9 mouse cellular contexts compared by ENCODE assay signal in the genomic region with DNA sequence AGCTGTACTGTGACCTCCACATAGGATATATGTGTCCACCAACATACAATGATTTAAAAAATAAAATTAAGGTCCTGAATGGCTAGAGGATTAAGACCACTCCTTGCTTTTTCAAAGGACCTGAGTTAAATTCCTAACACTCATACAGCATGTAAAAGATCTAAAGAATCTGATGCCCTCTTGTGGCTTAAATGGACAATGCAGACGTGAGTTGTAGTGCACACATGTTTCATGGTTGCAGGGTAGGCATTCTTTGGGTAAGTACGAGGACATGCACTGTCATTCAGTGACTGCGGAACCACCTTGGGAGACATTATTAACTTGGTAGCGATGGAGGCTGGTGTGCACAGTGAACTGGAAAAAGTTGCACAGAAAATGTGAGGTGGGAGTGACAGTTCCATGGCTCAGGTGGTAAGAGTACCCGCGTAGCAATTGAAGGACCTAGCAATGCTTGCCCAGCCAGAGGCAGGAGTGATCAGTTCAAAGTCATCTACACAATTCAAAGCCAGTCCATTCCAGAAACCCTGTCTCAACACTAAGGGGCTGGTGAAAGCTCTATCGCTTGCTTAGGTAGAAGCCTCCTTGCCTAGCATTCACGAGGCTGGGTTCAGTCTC. TPM values are rescaled to one million over a fixed set of nuclear protein-coding genes. Genes with fewer than 3 reads are reported as not detected.
DNase-seq lines count a peak whose midpoint lies in the region; ATAC-seq and TF ChIP-seq lines count a peak whose summit lies in the region.
"Had no signal": no experiment of that assay in that cellular context is flagged by ENCODE, and none has a peak within 500 bp of the region (broad histone marks: within the 10 kb centered on the region; RNA-seq: fewer than 3 reads in every experiment).

No protein-coding gene starts in this region.

- DNase-seq in heart, adult 2 months, result no peak
- no peak for DNase-seq in heart, adult 8-10 months (ENCODE audit: low spot score)
- peak; percentile 86 for DNase-seq in 3T3-L1 (ENCODE audit: low read depth, low spot score)
- no peak for DNase-seq in G1E (ENCODE audit: low spot score)
- DNase-seq in kidney, postnatal 36 days, result peak; percentile 64 to 73
- DNase-seq in left cerebral cortex, adult 11 months (ENCODE audit: low spot score), result no peak

- H3K4me2 ChIP-seq in myocyte (ENCODE audit: low read depth), result no peak overlapping the region
- H3K4me2 ChIP-seq: limb, embryonic 13.5 days had no signal

- no peaks in the 10 kb centered on the region for H3K27me3 ChIP-seq in heart, adult 2 months (ENCODE audit: control insufficient read depth, insufficient read depth, low read length)
- no peaks in the 10 kb centered on the region for H3K27me3 ChIP-seq in G1E (ENCODE audit: insufficient read depth, low read length)
- no peaks in the 10 kb centered on the region for H3K27me3 ChIP-seq in myocyte (ENCODE audit: control insufficient read depth, insufficient read depth, insufficient read length)
- H3K27me3 ChIP-seq: limb, embryonic 13.5 days had no signal

- no peak overlapping the region for H3ac ChIP-seq in myocyte (ENCODE audit: control insufficient read depth, insufficient read length)

- H3K9me3 ChIP-seq in G1E (replicated peaks), result no peaks in the 10 kb centered on the region
- H3K9me3 ChIP-seq: limb, embryonic 13.5 days had no signal

- no peak overlapping the region for H3K4me3 ChIP-seq in heart, adult 2 months
- H3K4me3 ChIP-seq in G1E (ENCODE audit: low read depth, low read length) (no peak overlapping the region), myocyte (no peak overlapping the region)
- H3K4me3 ChIP-seq: limb, embryonic 13.5 days had no signal

- no peaks in the 10 kb centered on the region for H3K4me1 ChIP-seq in heart, adult 2 months (ENCODE audit: control insufficient read depth, insufficient read depth, low read length)
- peaks cover 10% of the 10 kb centered on the region; the same call in 1 of the 2 replicates for H3K4me1 ChIP-seq in G1E (ENCODE audit: insufficient read depth, low read depth, low read length)
- H3K4me1 ChIP-seq: limb, embryonic 13.5 days had no signal

- no peak for TF ChIP-seq POLR2A in heart, adult 2 months (IDR thresholded peaks at IDR 0.05; ENCODE audit: insufficient read depth, low read depth, low read length)
- TF ChIP-seq POLR2A in myocyte (IDR thresholded peaks at IDR 0.05; ENCODE audit: insufficient read length, low read depth), result no peak

- intact Hi-C loops in heart, adult 2 months (cut with DNase I), result loop anchor here (2.0 kb wide), 1 partner anchor 251 kb away; no protein-coding TSS in a partner anchor

- TF ChIP-seq EP300 in heart, adult 2 months (IDR thresholded peaks at IDR 0.05; ENCODE audit: insufficient read depth, low read depth, low read length), result no peak

- H3K36me3 ChIP-seq in heart, adult 2 months (ENCODE audit: control insufficient read depth, insufficient read depth, low read length), result no peaks in the 10 kb centered on the region
- peaks cover 25% of the 10 kb centered on the region for H3K36me3 ChIP-seq in G1E (replicated peaks)
- H3K36me3 ChIP-seq in myocyte (ENCODE audit: control insufficient read depth, insufficient read depth), result no peaks in the 10 kb centered on the region

- no peak; the same call in 1 of the 2 replicates for ATAC-seq in G1E (ENCODE audit: extremely low read depth, insufficient number of reproducible peaks, low FRiP score, poor library complexity, severe bottlenecking)
- ATAC-seq in erythroblast, adult 5-6 weeks (replicated peaks; ENCODE audit: low FRiP score, poor library complexity, severe bottlenecking), result peak; percentile 87

- 57% methylated on average over 8 of the region's 8 CpGs for WGBS in heart, adult 2 months

- TF ChIP-seq CTCF in heart, adult 2 months (IDR thresholded peaks at IDR 0.05), result peak; percentile 76
- TF ChIP-seq CTCF in G1E (IDR thresholded peaks at IDR 0.05; ENCODE audit: low read depth, low read length), result peak; percentile 40; the same call in 1 of the 2 replicates

- no peaks in the 10 kb centered on the region for H3K79me2 ChIP-seq in heart, adult 2 months (replicated peaks; ENCODE audit: control insufficient read depth, insufficient read depth, low read length)
- H3K79me2 ChIP-seq in myocyte (ENCODE audit: control insufficient read depth, insufficient read depth), result no peaks in the 10 kb centered on the region

- H3K27ac ChIP-seq in heart, adult 2 months, result no peak overlapping the region
- H3K27ac ChIP-seq: limb, embryonic 13.5 days had no signal

- no peak overlapping the region for H3K9ac ChIP-seq in heart, adult 2 months (ENCODE audit: low read depth, low read length)
- H3K9ac ChIP-seq: limb, embryonic 13.5 days had no signal

TF ChIP-seq in myocyte, 11 proteins besides CTCF, POLR2A, EP300 and RAD21:
- TF ChIP-seq POLR2AphosphoS2 (IDR thresholded peaks at IDR 0.05; ENCODE audit: insufficient read length, low read depth), result peak; percentile 43
- no peak for TF ChIP-seq USF1 (IDR thresholded peaks at IDR 0.05; ENCODE audit: low read depth)

RNA-seq across cellular contexts. Expression of a gene that starts 17.5 kb away (rescaled TPM):
- 1 to 10 TPM; 8.1 to 8.8 TPM for total RNA-seq in heart, adult 2 months (2021)
- 2.1 and 2.3 TPM in 2 replicates for polyA plus RNA-seq in heart, adult 2 months (2012; rRNA removed)
- 1 to 10 TPM; 6.2 to 8.5 (median 8.3) TPM for total RNA-seq in heart, adult 8-10 months (2022)
- 22.2 and 23.7 TPM in 2 replicates for total RNA-seq in G1E (2014; fragmentation: Nextera tagmentation)
- total RNA-seq in G1E (2017), result 8.0 and 8.5 TPM in 2 replicates
- 0.36 and 0.66 TPM in 2 replicates for polyA plus RNA-seq in G1E (2012)
- total RNA-seq in erythroblast, adult 5-6 weeks (2015; ENCODE audit: low replicate concordance), result 0.77 TPM in 1 of 2 replicates, not detected in the other
- total RNA-seq in erythroblast, adult 5-6 weeks (2017; ENCODE audit: low replicate concordance), result 2.6 and 5.4 TPM in 2 replicates
- polyA plus RNA-seq in myocyte (2012; fragmentation: generic; extraction: Trizol), result 3.0 TPM

RNA-seq across cellular contexts. Expression of a gene that starts 21.3 kb away (rescaled TPM):
- total RNA-seq in heart, adult 2 months (2021), result 10 to 100 TPM; 10.1 to 11.7 TPM
- polyA plus RNA-seq in heart, adult 2 months (2012; rRNA removed), result 5.9 and 9.4 TPM in 2 replicates
- total RNA-seq in heart, adult 8-10 months (2022), result 10 to 100 TPM; 11.2 to 12.9 (median 11.9) TPM
- 24.5 and 33.7 TPM in 2 replicates for total RNA-seq in G1E (2014; fragmentation: Nextera tagmentation)
- 14.1 and 15.6 TPM in 2 replicates for total RNA-seq in G1E (2017)
- 1.2 and 2.8 TPM in 2 replicates for polyA plus RNA-seq in G1E (2012)
- 3.8 and 9.2 TPM in 2 replicates for total RNA-seq in erythroblast, adult 5-6 weeks (2015; ENCODE audit: low replicate concordance)
- 6.8 and 13.2 TPM in 2 replicates for total RNA-seq in erythroblast, adult 5-6 weeks (2017; ENCODE audit: low replicate concordance)
- polyA plus RNA-seq in myocyte (2012; fragmentation: generic; extraction: Trizol), result 12.3 TPM

RNA-seq across cellular contexts. Expression of a gene that starts 22.8 kb away (rescaled TPM):
- 100 to 1,000 TPM; 121 to 135 TPM for total RNA-seq in heart, adult 2 months (2021)
- 116 and 149 TPM in 2 replicates for polyA plus RNA-seq in heart, adult 2 months (2012; rRNA removed)
- 100 to 1,000 TPM; 117 to 139 (median 133) TPM for total RNA-seq in heart, adult 8-10 months (2022)
- total RNA-seq in G1E (2014; fragmentation: Nextera tagmentation) (148 and 206 TPM in 2 replicates), G1E (2017) (45.0 and 48.7 TPM in 2 replicates)
- polyA plus RNA-seq in G1E (2012) (104 and 107 TPM in 2 replicates), myocyte (2012; fragmentation: generic; extraction: Trizol) (186 TPM)
- 23.0 and 62.8 TPM in 2 replicates for total RNA-seq in erythroblast, adult 5-6 weeks (2015; ENCODE audit: low replicate concordance)
- 17.0 and 19.7 TPM in 2 replicates for total RNA-seq in erythroblast, adult 5-6 weeks (2017; ENCODE audit: low replicate concordance)

RNA-seq across cellular contexts. Expression of a gene that starts 33.8 kb away (rescaled TPM):
- 1 to 10 TPM; 7.3 to 7.5 TPM for total RNA-seq in heart, adult 2 months (2021)
- 15.2 and 16.3 TPM in 2 replicates for polyA plus RNA-seq in heart, adult 2 months (2012; rRNA removed)
- total RNA-seq in heart, adult 8-10 months (2022), result 10 to 100 TPM in 1 of 4 experiments, 1 to 10 TPM in 3; 6.0 to 11.3 (median 7.6) TPM
- total RNA-seq in G1E (2014; fragmentation: Nextera tagmentation), result 20.4 and 21.1 TPM in 2 replicates
- total RNA-seq in G1E (2017), result 26.7 and 29.2 TPM in 2 replicates
- 12.7 and 22.6 TPM in 2 replicates for polyA plus RNA-seq in G1E (2012)
- 4.8 and 5.6 TPM in 2 replicates for total RNA-seq in erythroblast, adult 5-6 weeks (2015; ENCODE audit: low replicate concordance)
- total RNA-seq in erythroblast, adult 5-6 weeks (2017; ENCODE audit: low replicate concordance), result 7.9 and 12.5 TPM in 2 replicates
- 10.4 TPM for polyA plus RNA-seq in myocyte (2012; fragmentation: generic; extraction: Trizol)

RNA-seq across cellular contexts. Expression of a gene that starts 34.2 kb away (rescaled TPM):
- total RNA-seq in heart, adult 2 months (2021), result 1 to 10 TPM; 8.8 to 9.6 TPM
- 8.5 and 9.8 TPM in 2 replicates for polyA plus RNA-seq in heart, adult 2 months (2012; rRNA removed)
- 10 to 100 TPM in 1 of 4 experiments, 1 to 10 TPM in 3; 7.2 to 11.5 (median 8.2) TPM for total RNA-seq in heart, adult 8-10 months (2022)
- total RNA-seq in G1E (2014; fragmentation: Nextera tagmentation) (187 and 233 TPM in 2 replicates), G1E (2017) (347 and 390 TPM in 2 replicates)
- polyA plus RNA-seq in G1E (2012) (36.3 and 104 TPM in 2 replicates), myocyte (2012; fragmentation: generic; extraction: Trizol) (55.4 TPM)
- total RNA-seq in erythroblast, adult 5-6 weeks (2015; ENCODE audit: low replicate concordance), result 78.0 and 100 TPM in 2 replicates
- total RNA-seq in erythroblast, adult 5-6 weeks (2017; ENCODE audit: low replicate concordance), result 155 and 180 TPM in 2 replicates

Comparison
In these comparisons a context has a peak if more than half of its experiments do, and no peak if none do; other contexts are left out.
1. DNase-seq: peak in 3T3-L1 (single experiment) and kidney, postnatal 36 days (2 of 2); none in heart, adult 2 months (0 of 2), heart, adult 8-10 months (single experiment), G1E (single experiment) and left cerebral cortex, adult 11 months (single experiment).